Mouse (Mus musculus) limb, embryonic 11.5 days (tissue): Measurements from ENCODE around the gene Arrdc4. TPM values are rescaled to one million over a fixed set of nuclear protein-coding genes. Genes with fewer than 3 reads are reported as not detected.
A peak's percentile ranks its signal among the peaks of the same experiment; 100 is the strongest.

ENCODE experiments used
- ATAC-seq: fragments of 200-750 bp; cut with Nextera tagmentation; 2 replicates; pipeline ENCODE4 v1.8.0; 2017; ENCODE audit warnings: low read depth; ENCODE audit not compliant: insufficient number of reproducible peaks, low FRiP score, low TSS enrichment
- DNase-seq: peaks from one replicate; pipeline ENCODE4 v3.0.0-alpha.2; 2015; ENCODE audit warnings: low spot score
- H3K27ac ChIP-seq: fragments of 300-500 bp; sonication (generic); replicated peaks from 2 replicates; pipeline ENCODE4 v1.5.1; 2014; ENCODE audit warnings: low read depth, mild to moderate bottlenecking, low read length
- H3K27me3 ChIP-seq: fragments of 300-500 bp; sonication (generic); 2 replicates; pipeline ENCODE4 v1.6.1; 2014; ENCODE audit warnings: mild to moderate bottlenecking, low read length, mixed read lengths; ENCODE audit not compliant: control insufficient read depth, insufficient read depth
- H3K36me3 ChIP-seq: fragments of 300-500 bp; sonication (generic); 2 replicates; pipeline ENCODE4 v1.6.1; 2014; ENCODE audit warnings: mild to moderate bottlenecking, low read length, moderate library complexity, mixed read lengths; ENCODE audit not compliant: control insufficient read depth, insufficient read depth
- H3K4me1 ChIP-seq: fragments of 300-500 bp; sonication (generic); 2 replicates; pipeline ENCODE4 v1.6.1; 2014; ENCODE audit warnings: low read length, mixed read lengths; ENCODE audit not compliant: control insufficient read depth, insufficient read depth
- H3K4me2 ChIP-seq: fragments of 300-500 bp; sonication (generic); 2 replicates; pipeline ENCODE4 v1.6.1; 2014; ENCODE audit warnings: low read depth, mild to moderate bottlenecking, moderate library complexity; ENCODE audit not compliant: severe bottlenecking
- H3K4me3 ChIP-seq: fragments of 300-500 bp; sonication (generic); 2 replicates; pipeline ENCODE4 v1.5.1; 2014; ENCODE audit warnings: low read depth, low read length
- H3K9ac ChIP-seq: fragments of 300-500 bp; sonication (generic); 2 replicates; pipeline ENCODE4 v1.6.1; 2014; ENCODE audit warnings: mild to moderate bottlenecking, low read length
- H3K9me3 ChIP-seq: fragments of 300-500 bp; sonication (generic); 2 replicates; pipeline ENCODE4 v1.6.1; 2016; ENCODE audit warnings: low read length; ENCODE audit not compliant: control insufficient read depth
- WGBS: fragments of 180-500 bp; shearing (Covaris S2); extraction: QIAGEN DNeasy Blood & Tissue Kit; methylation state at CpG from one replicate; pipeline ENCODE4 v1.1.7; 2014; 5-methylcytosine and 5-hydroxymethylcytosine counted together
- polyA plus RNA-seq: library from polyadenylated mRNA; unstranded; fragments of >200 nt; fragmentation: Nextera tagmentation; extraction: Ambion mirVana; gene quantifications from 2 replicates; pipeline ENCODE4 v1.2.1, GENCODE M21; 2014

The Arrdc4 gene
- polyA plus RNA-seq, 1 experiment from 2014 or later: 17.3 TPM

GRCm38 (mm10) chr7:68749919-68750318 is 878 bp upstream of the Arrdc4 start:
- Histone ChIP-seq H3K27ac (no peak overlapping the region), H3K36me3 (no peaks in the 10 kb centered on the region), H3K27me3 (no peaks in the 10 kb centered on the region), H3K9ac (no peak overlapping the region), H3K4me2 (peak overlapping the region; percentile 13; the same call in 1 of the 2 replicates), H3K4me3 (peak overlapping the region; percentile 84; the same call in 1 of the 2 replicates), H3K4me1 (0 out of 2 replicates have a peak, but pooled peaks cover 8% of the 10 kb centered on the region), H3K9me3 (no peaks in the 10 kb centered on the region)
- ATAC-seq (no peak), DNase-seq (no peak)
- 79% methylated on average over 8 of the region's 8 CpGs for WGBS

- no peak for ATAC-seq
- peak overlapping the region; percentile 94 for H3K4me2 ChIP-seq
- no peaks in the 10 kb centered on the region for H3K9me3 ChIP-seq
- no peak for DNase-seq
- peak overlapping the region; percentile 82 for H3K9ac ChIP-seq
- peak overlapping the region; percentile 84 for H3K4me3 ChIP-seq
- H3K27ac ChIP-seq: no peak overlapping the region
- H3K36me3 ChIP-seq: no peaks in the 10 kb centered on the region
- 22% methylated on average over 8 of the region's 8 CpGs for WGBS
- no peaks in the 10 kb centered on the region for H3K27me3 ChIP-seq
- H3K4me1 ChIP-seq: 0 out of 2 replicates have a peak, but pooled peaks cover 8% of the 10 kb centered on the region
Measured at GRCm38 (mm10) chr7:68748361-68748760, 680 bp downstream of the Arrdc4 start.

- Histone ChIP-seq H3K4me2 (no peak overlapping the region), H3K36me3 (0 out of 2 replicates have a peak, but pooled peaks cover 3% of the 10 kb centered on the region), H3K9ac (no peak overlapping the region), H3K4me3 (no peak overlapping the region), H3K4me1 (0 out of 2 replicates have a peak, but pooled peaks cover 4% of the 10 kb centered on the region), H3K27me3 (no peaks in the 10 kb centered on the region), H3K27ac (no peak overlapping the region), H3K9me3 (no peaks in the 10 kb centered on the region)
- DNase-seq: no peak
- WGBS: 80% methylated on average over 9 of the region's 9 CpGs
- no peak for ATAC-seq
Measured at GRCm38 (mm10) chr7:68744616-68745015, 4.4 kb downstream of the Arrdc4 start.

- H3K4me1 ChIP-seq: 0 out of 2 replicates have a peak, but pooled peaks cover 4% of the 10 kb centered on the region
- 80% methylated on average over 2 of the region's 2 CpGs for WGBS
- no peak overlapping the region for H3K9ac ChIP-seq
- H3K9me3 ChIP-seq: no peaks in the 10 kb centered on the region
- ATAC-seq: no peak
- DNase-seq: no peak
- H3K27me3 ChIP-seq: no peaks in the 10 kb centered on the region
- H3K4me2 ChIP-seq: no peak overlapping the region
- no peak overlapping the region for H3K27ac ChIP-seq
- H3K4me3 ChIP-seq: no peak overlapping the region
- H3K36me3 ChIP-seq: 0 out of 2 replicates have a peak, but pooled peaks cover 3% of the 10 kb centered on the region
Measured at GRCm38 (mm10) chr7:68744206-68744605, 4.8 kb downstream of the Arrdc4 start.

- Histone ChIP-seq H3K4me3 (no peak overlapping the region), H3K4me1 (no peaks in the 10 kb centered on the region), H3K27ac (no peak overlapping the region), H3K36me3 (0 out of 2 replicates have a peak, but pooled peaks cover 3% of the 10 kb centered on the region), H3K27me3 (no peaks in the 10 kb centered on the region), H3K9me3 (no peaks in the 10 kb centered on the region), H3K9ac (no peak overlapping the region), H3K4me2 (no peak overlapping the region)
- no peak for DNase-seq
- ATAC-seq: no peak
- 91% methylated on average over 6 of the region's 6 CpGs for WGBS
Measured at GRCm38 (mm10) chr7:68740763-68741162, 8.3 kb downstream of the Arrdc4 start.

- 92% methylated on average over 11 of the region's 11 CpGs for WGBS
- no peak overlapping the region for H3K27ac ChIP-seq
- H3K36me3 ChIP-seq: 0 out of 2 replicates have a peak, but pooled peaks cover 3% of the 10 kb centered on the region
Measured at GRCm38 (mm10) chr7:68738676-68739399, 10.2 kb downstream of the Arrdc4 start.

GRCm38 (mm10) chr7:68726380-68726779 is 22.7 kb downstream of the Arrdc4 start:
- Histone ChIP-seq H3K9me3 (no peaks in the 10 kb centered on the region), H3K9ac (no peak overlapping the region), H3K36me3 (no peaks in the 10 kb centered on the region), H3K4me2 (no peak overlapping the region), H3K4me1 (0 out of 2 replicates have a peak, but pooled peaks cover 2% of the 10 kb centered on the region), H3K27ac (no peak overlapping the region), H3K27me3 (no peaks in the 10 kb centered on the region), H3K4me3 (no peak overlapping the region)
- no peak for ATAC-seq
- no peak for DNase-seq
- WGBS: 94% methylated on average over 5 of the region's 5 CpGs

More at GRCm38 (mm10) chr7:68738676-68739399, 10.2 kb downstream of the Arrdc4 start:
- Histone ChIP-seq H3K9me3 (no peaks in the 10 kb centered on the region), H3K4me2 (no peak overlapping the region), H3K4me3 (no peak overlapping the region), H3K4me1 (no peaks in the 10 kb centered on the region), H3K9ac (no peak overlapping the region), H3K27me3 (no peaks in the 10 kb centered on the region)
- no peak for ATAC-seq
- no peak for DNase-seq

- no peak for DNase-seq
- Histone ChIP-seq H3K9ac (no peak overlapping the region), H3K4me1 (0 out of 2 replicates have a peak, but pooled peaks cover 2% of the 10 kb centered on the region), H3K27me3 (no peaks in the 10 kb centered on the region), H3K4me2 (no peak overlapping the region), H3K9me3 (no peaks in the 10 kb centered on the region), H3K27ac (no peak overlapping the region), H3K36me3 (no peaks in the 10 kb centered on the region), H3K4me3 (no peak overlapping the region)
- 84% methylated on average over 7 of the region's 7 CpGs for WGBS
- ATAC-seq: no peak
Measured at GRCm38 (mm10) chr7:68724711-68725110, 24.3 kb downstream of the Arrdc4 start.
